Mouse (Mus musculus): ENCODE results near the gene Scn4b.

Scn4b gene

DNA sequence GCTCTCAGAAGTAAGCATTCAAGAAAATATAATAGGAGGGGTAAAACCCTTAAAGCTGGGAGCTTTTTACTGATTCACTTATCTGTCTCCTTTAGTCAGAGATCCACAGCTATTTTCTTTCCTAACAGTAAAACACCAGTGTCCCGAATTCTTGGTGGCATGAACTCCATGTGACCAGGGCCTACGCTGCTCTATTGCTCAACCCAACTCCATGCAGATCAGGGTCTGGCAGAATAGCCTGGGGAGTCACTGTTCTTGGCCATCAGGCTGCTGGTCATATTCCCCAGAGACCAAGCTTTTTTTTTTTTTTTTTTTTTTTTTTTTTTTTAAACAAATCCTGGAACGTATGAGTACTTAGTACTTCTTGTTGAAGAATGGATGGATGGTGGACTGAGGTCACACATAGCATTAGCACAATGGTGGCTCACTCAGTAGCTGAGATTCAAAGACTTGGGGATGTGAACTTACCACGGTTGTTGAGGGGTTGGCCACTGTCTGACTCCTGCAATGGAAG, 51.5 kb downstream of the Scn4b start:
- DNase-seq (ENCODE audit: low spot score in 2 of 2), result no peak

GRCm38 (mm10) chr9:45195468-45195867, 57.3 kb downstream of the Scn4b start:
- DNase-seq (ENCODE audit: low spot score in 2 of 2), result no peak

GRCm38 (mm10) chr9:45196125-45196830, 58.1 kb downstream of the Scn4b start:
- DNase-seq (ENCODE audit: low spot score in 2 of 2), result no peak

GRCm38 (mm10) chr9:45197549-45197948, 59.4 kb downstream of the Scn4b start:
- DNase-seq (ENCODE audit: low spot score in 2 of 2), result no peak

DNA sequence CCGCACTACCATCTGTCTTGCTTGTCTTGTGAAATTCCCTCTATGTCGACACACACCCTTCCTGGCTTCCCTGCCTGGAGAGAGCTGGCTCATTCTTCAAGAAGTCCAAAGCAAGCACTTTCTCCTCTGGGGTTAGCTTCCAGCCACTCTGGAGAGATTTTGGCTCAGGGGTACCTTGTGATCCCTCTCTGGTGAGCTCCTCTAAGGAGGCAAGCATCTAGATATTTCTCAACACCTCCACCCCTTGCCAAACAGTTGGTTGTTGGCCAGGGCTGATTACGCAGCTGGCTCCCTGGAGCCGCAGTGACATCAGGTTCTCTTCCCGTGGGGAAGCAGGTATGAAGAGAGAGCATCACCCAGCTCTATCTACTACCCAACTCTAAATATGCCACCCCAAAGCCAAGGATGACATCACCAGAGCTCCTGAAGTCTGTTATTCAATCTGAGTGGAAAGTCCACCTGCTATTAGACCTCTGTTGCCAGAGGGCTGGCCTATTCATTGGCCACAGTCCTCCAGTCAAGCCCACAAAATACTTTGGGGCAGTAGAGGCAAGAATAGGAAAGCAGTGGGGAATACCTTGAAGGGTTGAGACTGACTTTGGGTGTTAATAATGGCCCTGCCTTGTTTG, 63.2 kb downstream of the Scn4b start:
- DNase-seq (ENCODE audit: low spot score in 2 of 2), result no peak

DNA sequence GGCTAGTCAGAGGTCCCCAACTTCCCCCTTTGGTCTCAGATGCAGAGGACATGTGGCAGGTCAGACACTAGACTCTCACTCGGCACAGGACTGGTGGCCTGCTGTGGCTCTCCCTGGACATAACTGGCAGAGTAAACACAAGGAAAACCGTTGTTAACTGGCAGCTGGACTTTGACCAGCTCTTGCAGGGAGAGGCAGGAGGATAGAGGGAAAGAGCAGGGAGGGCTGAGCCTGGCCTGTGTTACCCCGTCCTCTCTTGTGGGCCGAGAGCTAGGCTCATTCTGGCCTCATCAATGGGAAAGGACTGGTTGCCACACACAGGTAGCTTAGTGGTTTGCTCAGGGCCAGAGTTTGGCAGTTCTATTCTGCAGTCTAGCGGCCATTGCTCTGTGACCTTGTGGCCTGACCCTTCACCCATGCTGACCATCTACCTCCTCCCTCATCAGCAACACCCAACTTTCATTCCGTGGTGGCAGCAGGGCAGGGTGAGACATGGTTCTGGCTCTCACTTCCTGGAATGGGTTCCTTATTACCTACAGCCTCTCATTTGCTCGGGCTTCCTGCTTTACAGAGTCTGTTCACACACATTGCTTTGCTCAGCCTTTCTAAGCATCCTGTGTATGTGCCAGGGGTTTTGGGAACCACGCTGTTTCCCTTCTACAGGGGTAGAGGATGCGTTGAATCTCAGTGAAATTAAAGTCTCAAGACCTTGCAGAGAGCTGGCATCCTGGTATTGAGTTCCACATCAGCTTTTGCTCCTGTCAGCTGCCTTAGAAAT, 64.0 kb downstream of the Scn4b start:
- no peak for DNase-seq (ENCODE audit: low spot score in 2 of 2)
